Mouse (Mus musculus) thymus, adult 2 months (tissue): ENCODE data around the gene Hscb. TPM values are rescaled to one million over a fixed set of nuclear protein-coding genes. Genes with fewer than 3 reads are reported as not detected.
"Not testable (repeated sequence)": the region's sequence is repeated elsewhere in the genome, so short reads cannot be mapped to it uniquely, and the experiment has no call there.

Source experiments
- DNase-seq: peaks from one replicate; pipeline ENCODE4 v3.0.0; 2021
- H3K27ac ChIP-seq: fragments of 200-500 bp; 2 replicates; pipeline ENCODE4 v1.5.1; 2012; ENCODE audit warnings: low read length, control low read depth; ENCODE audit not compliant: control insufficient read depth, insufficient read depth
- H3K27me3 ChIP-seq: fragments of 200-500 bp; 2 replicates; pipeline ENCODE4 v1.6.1; 2012; ENCODE audit warnings: mild to moderate bottlenecking, low read length, moderate library complexity, mixed read lengths; ENCODE audit not compliant: control insufficient read depth, insufficient read depth
- H3K36me3 ChIP-seq: fragments of 200-500 bp; 2 replicates; pipeline ENCODE4 v1.6.1; 2012; ENCODE audit warnings: mild to moderate bottlenecking, low read length, moderate library complexity; ENCODE audit not compliant: control insufficient read depth, insufficient read depth
- H3K4me1 ChIP-seq: fragments of 200-500 bp; replicated peaks from 2 replicates; pipeline ENCODE4 v1.6.1; 2012; ENCODE audit warnings: low read length; ENCODE audit not compliant: control insufficient read depth, insufficient read depth
- H3K4me3 ChIP-seq: fragments of 200-500 bp; 2 replicates; pipeline ENCODE4 v1.5.1; 2012; ENCODE audit warnings: mild to moderate bottlenecking, low read length, control low read depth, moderate library complexity; ENCODE audit not compliant: control insufficient read depth, insufficient read depth
- CTCF ChIP-seq: fragments of 200-500 bp; IDR thresholded peaks from 2 replicates; pipeline ENCODE4 v1.5.1; 2012; ENCODE audit warnings: mild to moderate bottlenecking, control low read depth, low read length, moderate library complexity, borderline replicate concordance; ENCODE audit not compliant: control insufficient read depth, poor library complexity, insufficient read depth; ENCODE audit errors: extremely low read depth
- POLR2A ChIP-seq: fragments of 200-500 bp; IDR thresholded peaks from 2 replicates; pipeline ENCODE4 v1.6.1; 2012; ENCODE audit warnings: mild to moderate bottlenecking, low read length, control low read depth, moderate library complexity; ENCODE audit not compliant: control insufficient read depth, poor library complexity, insufficient read depth; ENCODE audit errors: extremely low read depth
- WGBS: fragments of 180-500 bp; shearing (Covaris S2); methylation state at CpG from one replicate; pipeline ENCODE4 v1.1.7; 2018; 5-methylcytosine and 5-hydroxymethylcytosine counted together
- polyA plus RNA-seq: library from polyadenylated mRNA; depleted of rRNA; stranded (reverse); fragments of >200 nt; gene quantifications from 2 replicates; pipeline ENCODE4 v1.2.3, GENCODE M21; 2012

Hscb gene
- polyA plus RNA-seq, 1 experiment = 20.6 TPM

DNA sequence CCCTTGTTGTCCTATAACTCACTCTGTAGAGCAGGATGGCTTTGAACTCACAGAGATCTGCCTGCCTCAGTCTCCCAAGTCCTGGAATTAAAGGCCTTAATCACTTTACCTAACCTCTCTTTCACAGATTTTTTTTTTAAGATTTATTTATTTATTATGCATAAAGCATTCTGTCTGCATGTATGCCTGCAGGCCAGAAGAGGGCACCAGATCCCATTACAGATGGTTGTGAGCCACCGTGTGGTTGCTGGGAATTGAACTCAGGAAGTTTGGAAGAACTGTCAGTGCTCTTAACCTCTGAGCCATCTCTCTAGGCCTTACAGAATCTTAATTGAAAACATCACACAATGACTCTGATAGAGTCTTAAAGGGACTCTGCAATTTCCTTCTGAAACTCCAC, 13.4 kb upstream of the Hscb start:
- no peak for DNase-seq
- no peaks in the 10 kb centered on the region for H3K4me1 ChIP-seq
- H3K4me3 ChIP-seq = no peak overlapping the region
- peaks cover 18% of the 10 kb centered on the region for H3K36me3 ChIP-seq
- 81% methylated on average over 1 of the region's 1 CpGs for WGBS
- H3K27me3 ChIP-seq = no peaks in the 10 kb centered on the region
- no peak overlapping the region for H3K27ac ChIP-seq
- no peak for TF ChIP-seq POLR2A
- no peak for TF ChIP-seq CTCF

DNA sequence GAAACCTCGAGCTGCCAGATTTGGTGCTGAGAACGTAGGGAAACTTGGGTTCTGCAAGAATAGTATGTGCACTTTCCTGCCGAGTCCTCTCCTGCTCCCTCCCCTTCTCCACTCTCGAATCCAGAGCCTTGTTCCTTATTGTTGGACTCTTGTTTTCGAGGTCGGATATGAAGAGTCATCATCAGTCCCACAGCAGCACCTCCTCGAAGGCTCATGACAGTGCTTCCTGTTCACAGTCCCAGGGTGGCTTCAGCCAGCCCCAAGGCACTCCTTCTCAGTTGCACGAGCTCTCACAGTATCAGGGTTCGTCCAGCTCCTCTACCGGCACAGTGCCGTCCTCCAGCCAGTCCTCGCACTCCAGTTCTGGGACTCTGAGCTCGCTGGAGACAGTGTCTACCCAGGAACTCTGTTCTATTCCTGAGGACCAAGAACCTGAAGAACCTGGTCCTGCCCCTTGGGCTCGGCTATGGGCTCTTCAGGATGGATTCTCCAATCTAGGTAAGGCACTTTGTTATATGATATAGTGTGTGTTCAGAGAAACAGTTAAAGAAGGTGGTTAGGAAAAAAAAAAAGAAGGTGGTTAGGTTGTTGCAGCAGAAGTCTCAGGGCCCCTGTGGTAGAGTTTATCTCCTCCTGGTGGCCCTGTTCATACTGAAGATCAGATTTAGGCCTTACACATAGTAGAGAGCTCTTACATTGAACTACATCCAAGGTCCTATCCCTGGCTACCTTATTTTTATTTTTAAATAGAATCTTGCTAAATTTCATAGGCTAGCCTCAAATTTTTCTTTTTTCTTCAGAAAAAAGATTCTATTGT, 1.7 kb upstream of the Hscb start:
- H3K27ac ChIP-seq = no peak overlapping the region
- no peak for TF ChIP-seq POLR2A
- 0 out of 2 replicates have a peak, but pooled peaks cover 2% of the 10 kb centered on the region for H3K4me1 ChIP-seq
- 90% methylated on average over 14 of the region's 14 CpGs for whole genome bisulfite sequencing
- no peak overlapping the region for H3K4me3 ChIP-seq
- H3K27me3 ChIP-seq = no peaks in the 10 kb centered on the region
- DNase-seq = peak; percentile 6
- no peaks in the 10 kb centered on the region; the same call in 1 of the 2 replicates for H3K36me3 ChIP-seq

DNA sequence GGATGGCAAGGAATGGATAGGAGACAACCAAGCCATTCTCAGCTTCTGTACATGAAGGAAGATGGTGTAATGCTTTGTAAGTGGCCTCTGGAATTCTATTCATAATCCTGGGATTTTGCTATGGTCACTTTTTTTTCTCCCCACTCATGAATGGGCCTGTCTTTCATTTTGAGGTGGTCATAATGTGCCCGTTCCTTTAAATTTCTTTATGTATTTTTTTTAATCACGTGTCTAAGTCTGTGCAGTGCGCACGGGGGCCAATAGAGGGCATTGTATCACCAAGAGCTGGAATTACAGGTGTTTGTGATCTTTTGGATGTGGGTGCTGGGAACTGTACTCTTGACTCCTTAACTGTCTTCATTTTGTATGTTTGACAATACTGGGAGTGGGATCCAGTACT, 888 bp upstream of the Hscb start:
- H3K27me3 ChIP-seq = no peaks in the 10 kb centered on the region
- DNase-seq = peak; percentile 71
- TF ChIP-seq POLR2A = no peak
- no peak for TF ChIP-seq CTCF

DNA sequence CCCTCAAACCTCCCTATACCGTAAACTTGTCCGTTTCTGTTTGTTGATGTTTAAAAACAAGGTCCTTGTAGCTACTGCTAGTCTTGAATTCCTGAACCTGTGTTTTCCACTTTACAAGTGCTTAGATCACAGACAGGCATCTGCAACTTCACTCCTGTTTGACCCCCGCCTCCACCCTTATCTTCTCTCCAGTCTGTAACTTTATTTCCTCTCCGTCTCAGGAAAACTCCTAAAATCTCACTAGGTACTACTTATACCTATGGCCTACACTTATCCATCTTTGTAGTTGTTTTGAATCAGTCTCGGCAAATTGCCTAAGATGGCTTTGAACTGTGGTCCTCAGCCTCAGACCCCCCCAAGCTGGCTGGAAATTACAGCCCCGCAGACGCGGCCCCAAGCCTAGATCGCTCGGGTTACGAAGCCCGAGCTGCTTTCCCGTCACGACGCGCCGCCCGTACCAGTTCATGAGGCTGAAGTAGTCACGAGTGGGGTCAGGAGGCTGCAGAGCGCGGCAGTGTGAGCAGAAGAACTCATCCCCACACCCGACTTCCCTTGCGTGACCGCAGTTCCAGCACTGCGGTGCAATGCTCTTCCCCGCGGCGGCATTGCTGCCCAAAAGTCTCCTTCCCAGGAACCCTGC, 419 bp downstream of the Hscb start:
- Histone ChIP-seq H3K4me3 (peak overlapping the region; percentile 71), H3K36me3 (no peaks in the 10 kb centered on the region), H3K4me1 (0 out of 2 replicates have a peak, but pooled peaks cover 2% of the 10 kb centered on the region), H3K27me3 (no peaks in the 10 kb centered on the region), H3K27ac (no peak overlapping the region)
- TF ChIP-seq POLR2A (no peak), CTCF (no peak)
- 6% methylated on average over 28 of the region's 28 CpGs for WGBS
- no peak for DNase-seq

More for the DNA sequence above, 888 bp upstream of the Hscb start:
- H3K4me1 ChIP-seq = 0 out of 2 replicates have a peak, but pooled peaks cover 2% of the 10 kb centered on the region
- H3K36me3 ChIP-seq = no peaks in the 10 kb centered on the region; the same call in 1 of the 2 replicates
- peak overlapping the region; percentile 89 for H3K27ac ChIP-seq
- WGBS = 3% methylated on average over 4 of the region's 4 CpGs
- H3K4me3 ChIP-seq = peak overlapping the region; percentile 51

DNA sequence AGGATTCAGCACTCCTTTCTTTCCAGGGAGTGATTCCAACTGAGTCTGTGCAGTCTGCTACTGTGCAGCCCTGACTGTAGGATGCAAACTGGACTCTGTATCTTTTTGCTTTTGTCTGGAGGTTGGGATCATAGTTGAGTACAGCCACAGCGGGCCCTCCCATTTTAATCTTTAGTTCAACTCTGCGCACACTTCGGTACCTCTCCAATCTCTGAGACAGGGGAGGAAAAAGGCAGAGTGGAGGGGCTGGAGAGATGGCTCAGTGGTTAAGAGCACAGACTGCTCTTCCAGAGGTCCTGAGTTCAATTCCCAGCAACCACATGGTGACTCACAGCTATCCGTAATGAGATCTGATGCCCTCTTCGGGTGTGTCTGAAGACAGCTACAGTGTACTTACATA, 1.6 kb downstream of the Hscb start:
- not testable (repeated sequence) for H3K27ac ChIP-seq, H3K36me3 ChIP-seq, H3K4me3 ChIP-seq, H3K27me3 ChIP-seq, H3K4me1 ChIP-seq, DNase-seq
- WGBS = 98% methylated on average over 5 of the region's 5 CpGs

DNA sequence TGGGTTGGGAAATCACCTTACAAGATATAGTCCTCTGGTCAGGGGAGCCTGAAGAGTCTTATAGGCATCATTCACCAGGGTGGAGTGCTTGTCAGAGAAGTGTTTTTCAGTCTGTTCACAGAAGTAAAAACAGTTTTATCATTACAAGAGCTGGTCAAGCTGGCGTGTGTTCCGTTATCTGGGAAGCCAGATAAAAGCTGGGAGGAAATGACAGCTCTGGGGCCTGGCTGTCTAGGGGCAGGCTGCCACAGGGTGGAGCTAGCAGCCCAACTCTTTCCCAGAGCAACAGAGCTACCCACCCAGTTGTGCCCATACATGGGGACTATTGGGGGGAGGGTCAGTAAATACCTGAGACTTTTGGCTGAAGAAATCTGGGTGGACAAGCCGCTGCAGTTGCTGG, 3.6 kb downstream of the Hscb start:
- TF ChIP-seq CTCF (no peak), POLR2A (no peak)
- Histone ChIP-seq H3K36me3 (no peaks in the 10 kb centered on the region), H3K27me3 (no peaks in the 10 kb centered on the region), H3K4me1 (0 out of 2 replicates have a peak, but pooled peaks cover 2% of the 10 kb centered on the region), H3K4me3 (no peak overlapping the region), H3K27ac (no peak overlapping the region)
- DNase-seq = peak; percentile 39
- WGBS = 34% methylated on average over 3 of the region's 3 CpGs

DNA sequence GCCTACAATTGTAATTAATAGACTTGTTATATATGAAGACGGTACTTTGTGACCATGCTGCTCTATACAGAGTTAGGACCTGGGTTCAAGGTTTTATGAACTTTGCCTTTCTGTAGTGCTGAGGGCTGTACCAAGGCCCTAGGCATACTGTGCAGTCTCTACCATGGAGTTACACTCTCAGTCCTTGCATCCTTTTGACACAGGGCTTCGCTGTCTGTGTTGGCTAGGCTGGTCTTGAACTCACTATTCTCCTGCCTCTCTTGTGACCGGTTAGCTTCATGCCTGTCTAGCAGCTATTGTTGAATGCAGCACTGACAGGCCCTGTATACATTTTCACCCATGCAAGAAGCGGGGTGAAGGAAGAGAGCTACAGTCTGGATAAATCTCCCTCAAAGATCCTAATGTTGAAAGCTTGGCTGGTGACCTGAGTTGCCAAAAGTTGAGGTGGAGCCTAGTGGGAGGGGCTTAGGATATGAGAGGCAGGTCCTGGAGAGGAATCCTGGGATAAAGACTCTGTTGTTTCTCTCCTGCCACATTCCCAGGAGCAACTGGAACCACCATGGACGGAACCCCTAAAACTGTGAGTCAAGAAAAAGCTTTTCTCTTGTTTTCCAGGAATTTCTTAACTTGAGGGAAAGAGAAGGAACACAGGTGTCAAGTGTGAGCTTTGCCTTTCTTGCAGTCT, 8.4 kb downstream of the Hscb start:
- DNase-seq = no peak
- TF ChIP-seq CTCF = no peak
- H3K27me3 ChIP-seq = no peaks in the 10 kb centered on the region
- H3K36me3 ChIP-seq = no peaks in the 10 kb centered on the region
- H3K4me1 ChIP-seq = no peaks in the 10 kb centered on the region
- no peak overlapping the region for H3K27ac ChIP-seq
- 96% methylated on average over 5 of the region's 5 CpGs for WGBS
- no peak overlapping the region for H3K4me3 ChIP-seq
